Mouse (Mus musculus) bone marrow macrophage, adult 2 months (primary cell): Measurements from ENCODE around the gene Serf1.
"Not testable (repeated sequence)": the region's sequence is repeated elsewhere in the genome, so short reads cannot be mapped to it uniquely, and the experiment has no call there.

ENCODE experiments used
- CTCF ChIP-seq: IDR thresholded peaks from 2 replicates; pipeline ENCODE4 v1.5.1; 2012; ENCODE audit warnings: low read depth, mild to moderate bottlenecking, low read length, moderate library complexity
- POLR2A ChIP-seq: IDR thresholded peaks from 2 replicates; pipeline ENCODE4 v1.6.1; 2012; ENCODE audit warnings: mild to moderate bottlenecking, low read depth, low read length, borderline replicate concordance

- not testable (repeated sequence) for TF ChIP-seq POLR2A, CTCF
These were observed 54.7 kb downstream of the Serf1 start for GRCm38 (mm10) chr13:100162467-100162866.
